Mouse (Mus musculus) left cerebral cortex, adult 8-10 months (tissue): ENCODE results near the gene Prm2. TPM values are rescaled to one million over a fixed set of nuclear protein-coding genes. Genes with fewer than 3 reads are reported as not detected.

Experiments used
- total RNA-seq, 4 experiments: library from RNA; stranded (reverse); gene quantifications; 2 replicates each; pipeline ENCODE4 v1.2.4; 2022

Prm2 gene
- total RNA-seq, 4 experiments from 2014 or later: not detected

Other genes with a start within 250 kb of the Prm2 start
- gene Socs1, start 10.6 kb downstream of the Prm2 start, total RNA-seq: under 1 TPM; 0.49 to 0.98 (median 0.69) TPM
- gene Tnp2, start 7.5 kb downstream of the Prm2 start, total RNA-seq: not detected
- not detected for gene Prm3, start 5.2 kb downstream of the Prm2 start, total RNA-seq
- not detected for gene Prm1, start 9.7 kb upstream of the Prm2 start, total RNA-seq
- gene Gm11172, start 16.8 kb upstream of the Prm2 start, total RNA-seq: not detected
- gene Rmi2, start 38.9 kb upstream of the Prm2 start, total RNA-seq: under 1 TPM; 0.14 to 0.57 (median 0.17) TPM